Mouse (Mus musculus): ENCODE measurements at regions not wholly inside any gene's neighbourhood (a gene's known extent, or its start where the extent isn't known, plus 50 kb on each side); places are given as distances from the start of the nearest gene placed in this dataset.

DNA sequence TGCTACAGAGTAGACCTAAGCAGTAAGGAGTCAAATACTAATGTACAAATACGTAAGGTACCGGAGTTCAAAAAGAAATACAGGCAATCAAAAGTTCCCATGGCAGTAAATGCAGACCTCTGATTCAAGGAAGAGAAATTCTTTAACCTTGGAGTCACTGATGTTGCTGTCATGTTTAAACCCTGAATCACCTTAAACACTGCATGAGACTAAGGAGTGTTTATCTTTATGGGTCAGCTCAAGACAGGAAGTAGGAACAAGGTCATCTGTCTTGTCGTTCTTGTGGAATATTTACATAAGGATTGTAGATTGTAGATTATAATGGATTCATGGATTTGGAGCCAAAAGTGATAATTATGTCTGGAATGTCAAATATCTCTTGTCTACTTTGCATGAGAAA, 1708.7 kb upstream of the Slc10a2 start:
- Histone ChIP-seq H3K27ac (ENCODE audit: low read length) (no peak overlapping the region), H3K36me3 (ENCODE audit: insufficient read depth, low read length) (no peaks in the 10 kb centered on the region), H3K4me2 (replicated peaks; ENCODE audit: low read depth, low read length) (no peak overlapping the region), H3K27me3 (ENCODE audit: insufficient read depth, low read length) (no peaks in the 10 kb centered on the region), H3K9ac (replicated peaks; ENCODE audit: low read length) (no peak overlapping the region), H3K4me3 (ENCODE audit: low read length) (no peak overlapping the region), H3K4me1 (ENCODE audit: insufficient read depth, low read length) (no peaks in the 10 kb centered on the region), H3K9me3 (ENCODE audit: low read length) (no peaks in the 10 kb centered on the region)
- 57% methylated on average over 3 of the region's 3 CpGs for WGBS
- ATAC-seq (ENCODE audit: low FRiP score, low TSS enrichment): no peak

DNA sequence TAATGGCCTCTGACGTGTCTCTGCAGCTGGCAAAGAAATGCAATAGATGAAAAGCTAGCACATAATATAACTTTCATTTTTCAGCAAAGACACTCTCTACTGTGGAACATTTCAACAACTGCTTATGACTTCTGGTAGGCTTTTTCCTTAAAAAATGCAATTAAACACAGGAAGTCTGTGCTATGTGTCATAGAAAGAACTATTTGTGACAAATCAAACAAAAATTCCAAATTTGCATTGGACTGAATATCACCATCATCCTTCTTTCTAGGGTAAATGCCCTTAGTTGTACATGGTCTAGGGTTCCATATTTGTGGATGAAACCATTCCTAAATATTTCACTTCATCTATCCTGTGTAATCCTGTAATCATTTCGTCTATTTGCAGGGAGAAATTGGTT, 1702.0 kb upstream of the Slc10a2 start:
- 48% methylated on average over 2 of the region's 2 CpGs for WGBS
- Histone ChIP-seq H3K9ac (replicated peaks; ENCODE audit: low read length) (no peak overlapping the region), H3K4me2 (replicated peaks; ENCODE audit: low read depth, low read length) (no peak overlapping the region), H3K4me1 (ENCODE audit: insufficient read depth, low read length) (no peaks in the 10 kb centered on the region), H3K9me3 (ENCODE audit: low read length) (no peaks in the 10 kb centered on the region), H3K27ac (ENCODE audit: low read length) (no peak overlapping the region), H3K36me3 (ENCODE audit: insufficient read depth, low read length) (no peaks in the 10 kb centered on the region), H3K27me3 (ENCODE audit: insufficient read depth, low read length) (no peaks in the 10 kb centered on the region), H3K4me3 (ENCODE audit: low read length) (no peak overlapping the region)
- ATAC-seq (ENCODE audit: low FRiP score, low TSS enrichment): no peak

DNA sequence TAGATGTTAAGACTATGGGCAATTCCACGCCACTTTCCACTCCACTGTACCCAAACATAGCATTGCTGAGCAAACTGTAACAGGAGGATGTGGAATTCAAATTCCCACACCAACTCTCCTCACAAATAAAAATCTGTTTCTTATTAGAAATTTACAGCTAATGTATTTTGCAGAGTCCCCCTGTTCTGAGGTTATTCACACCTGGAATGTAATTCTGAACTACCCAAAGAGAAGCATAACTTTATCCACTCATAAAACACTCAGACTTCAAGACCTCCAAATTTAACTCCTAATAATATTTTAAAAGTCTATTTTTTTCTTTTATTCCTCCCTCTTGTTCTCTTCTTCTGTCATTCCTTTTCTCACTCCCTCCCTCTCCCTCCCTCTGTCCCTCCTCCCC, 1698.0 kb upstream of the Slc10a2 start:
- Histone ChIP-seq H3K9ac (replicated peaks; ENCODE audit: low read length) (no peak overlapping the region), H3K4me1 (ENCODE audit: insufficient read depth, low read length) (no peaks in the 10 kb centered on the region), H3K36me3 (ENCODE audit: insufficient read depth, low read length) (no peaks in the 10 kb centered on the region), H3K9me3 (ENCODE audit: low read length) (no peaks in the 10 kb centered on the region), H3K27ac (ENCODE audit: low read length) (no peak overlapping the region), H3K4me3 (ENCODE audit: low read length) (no peak overlapping the region), H3K27me3 (ENCODE audit: insufficient read depth, low read length) (no peaks in the 10 kb centered on the region), H3K4me2 (replicated peaks; ENCODE audit: low read depth, low read length) (no peak overlapping the region)
- WGBS: 82% methylated on average over 1 of the region's 1 CpGs
- no peak for ATAC-seq (ENCODE audit: low FRiP score, low TSS enrichment)

DNA sequence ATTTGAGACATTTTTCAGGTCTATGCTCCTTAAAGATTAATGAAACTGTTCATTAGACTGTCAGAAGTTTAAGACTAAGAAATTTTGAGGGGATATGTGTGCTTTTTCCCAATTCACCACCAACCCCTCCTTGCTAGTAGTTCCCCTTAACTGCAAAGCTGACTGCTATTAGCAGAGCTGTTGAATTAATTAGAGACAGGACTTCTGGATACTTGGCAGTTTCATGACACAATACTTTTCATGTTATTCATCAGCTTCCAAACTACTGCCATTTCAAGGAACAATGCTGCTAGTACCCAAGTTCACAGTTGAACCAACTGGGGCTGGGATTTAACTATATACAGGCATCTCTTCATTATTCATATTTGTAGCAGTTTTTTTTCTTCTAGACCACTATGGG, 1695.9 kb upstream of the Slc10a2 start:
- H3K9me3 ChIP-seq (ENCODE audit: low read length): no peaks in the 10 kb centered on the region
- H3K27ac ChIP-seq (ENCODE audit: low read length): no peak overlapping the region
- H3K4me2 ChIP-seq (replicated peaks; ENCODE audit: low read depth, low read length): no peak overlapping the region
- H3K4me1 ChIP-seq (ENCODE audit: insufficient read depth, low read length): no peaks in the 10 kb centered on the region
- no peaks in the 10 kb centered on the region for H3K36me3 ChIP-seq (ENCODE audit: insufficient read depth, low read length)
- H3K4me3 ChIP-seq (ENCODE audit: low read length): no peak overlapping the region
- H3K9ac ChIP-seq (replicated peaks; ENCODE audit: low read length): no peak overlapping the region
- H3K27me3 ChIP-seq (ENCODE audit: insufficient read depth, low read length): no peaks in the 10 kb centered on the region
- no peak for ATAC-seq (ENCODE audit: low FRiP score, low TSS enrichment)

DNA sequence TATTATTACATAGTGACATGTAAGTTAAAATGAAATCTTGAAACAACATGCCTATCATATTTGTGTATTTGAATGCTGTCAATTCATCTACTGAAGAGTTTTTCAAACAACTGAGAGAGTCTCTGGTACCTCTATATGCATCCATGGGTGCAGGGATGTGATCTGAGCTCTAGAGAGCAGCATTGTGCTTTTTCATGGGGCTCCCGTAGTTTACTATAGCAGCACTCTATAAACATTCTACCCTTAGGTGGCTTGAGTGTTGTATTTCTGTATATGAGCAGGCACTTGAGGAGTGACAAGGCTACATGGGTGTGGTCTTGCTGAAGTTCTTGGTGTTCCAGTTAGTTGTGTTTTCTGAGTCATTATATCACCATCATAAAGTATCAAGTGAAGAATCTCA, 1683.9 kb upstream of the Slc10a2 start:
- Histone ChIP-seq H3K4me3 (ENCODE audit: low read length) (no peak overlapping the region), H3K36me3 (ENCODE audit: insufficient read depth, low read length) (no peaks in the 10 kb centered on the region), H3K4me2 (replicated peaks; ENCODE audit: low read depth, low read length) (no peak overlapping the region), H3K9ac (replicated peaks; ENCODE audit: low read length) (no peak overlapping the region), H3K9me3 (ENCODE audit: low read length) (no peaks in the 10 kb centered on the region), H3K27me3 (ENCODE audit: insufficient read depth, low read length) (no peaks in the 10 kb centered on the region), H3K27ac (ENCODE audit: low read length) (no peak overlapping the region), H3K4me1 (ENCODE audit: insufficient read depth, low read length) (no peaks in the 10 kb centered on the region)
- 77% methylated on average over 1 of the region's 1 CpGs for WGBS
- no peak for ATAC-seq (ENCODE audit: low FRiP score, low TSS enrichment)

DNA sequence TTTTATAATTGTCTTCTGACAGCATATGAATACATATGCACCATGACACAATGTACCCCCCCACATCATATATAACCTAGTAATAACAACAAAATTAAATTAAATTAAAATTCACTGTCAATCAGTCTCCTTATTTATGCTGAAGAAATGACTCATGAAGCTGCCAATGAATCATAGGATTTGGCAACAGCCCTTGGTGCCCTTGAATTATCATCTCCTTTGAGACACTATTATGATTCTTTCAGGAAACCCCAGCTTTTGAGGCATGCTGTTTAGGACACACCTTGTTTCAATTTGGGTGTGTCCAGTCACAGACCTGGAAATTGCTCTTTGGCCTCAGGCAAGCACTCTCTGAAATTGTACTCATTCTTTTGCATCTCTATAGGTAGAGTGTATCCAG, 1675.8 kb upstream of the Slc10a2 start:
- no peak for ATAC-seq (ENCODE audit: low FRiP score, low TSS enrichment)
- no peaks in the 10 kb centered on the region for H3K9me3 ChIP-seq (ENCODE audit: low read length)
- H3K4me3 ChIP-seq (ENCODE audit: low read length): no peak overlapping the region
- no peak overlapping the region for H3K27ac ChIP-seq (ENCODE audit: low read length)
- H3K4me1 ChIP-seq (ENCODE audit: insufficient read depth, low read length): no peaks in the 10 kb centered on the region
- H3K27me3 ChIP-seq (ENCODE audit: insufficient read depth, low read length): no peaks in the 10 kb centered on the region
- H3K9ac ChIP-seq (replicated peaks; ENCODE audit: low read length): no peak overlapping the region
- H3K4me2 ChIP-seq (replicated peaks; ENCODE audit: low read depth, low read length): no peak overlapping the region
- no peaks in the 10 kb centered on the region for H3K36me3 ChIP-seq (ENCODE audit: insufficient read depth, low read length)

DNA sequence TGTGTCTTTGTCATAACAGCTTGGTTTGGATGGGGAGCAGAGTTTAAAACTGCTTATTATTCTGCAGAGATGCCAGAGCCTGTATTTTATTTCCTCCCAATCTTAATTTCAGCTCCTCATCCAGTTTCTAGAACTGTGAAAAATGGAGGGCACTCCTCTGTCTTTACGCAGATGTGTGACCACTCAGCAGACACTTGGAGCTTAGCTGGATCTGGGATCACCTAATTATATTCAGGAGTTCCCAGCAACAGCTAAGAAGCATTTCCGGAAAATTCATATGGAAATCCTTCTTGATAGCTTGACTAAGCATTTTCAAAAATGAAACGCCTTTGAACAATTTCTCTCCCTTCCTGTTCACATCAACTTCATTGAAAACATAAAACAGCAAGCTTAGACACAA, 1670.0 kb upstream of the Slc10a2 start:
- Histone ChIP-seq H3K27ac (ENCODE audit: low read length) (no peak overlapping the region), H3K4me2 (replicated peaks; ENCODE audit: low read depth, low read length) (no peak overlapping the region), H3K4me1 (ENCODE audit: insufficient read depth, low read length) (no peaks in the 10 kb centered on the region), H3K9me3 (ENCODE audit: low read length) (no peaks in the 10 kb centered on the region), H3K36me3 (ENCODE audit: insufficient read depth, low read length) (no peaks in the 10 kb centered on the region), H3K27me3 (ENCODE audit: insufficient read depth, low read length) (no peaks in the 10 kb centered on the region), H3K9ac (replicated peaks; ENCODE audit: low read length) (no peak overlapping the region), H3K4me3 (ENCODE audit: low read length) (no peak overlapping the region)
- no peak for ATAC-seq (ENCODE audit: low FRiP score, low TSS enrichment)
- 93% methylated on average over 3 of the region's 3 CpGs for WGBS

DNA sequence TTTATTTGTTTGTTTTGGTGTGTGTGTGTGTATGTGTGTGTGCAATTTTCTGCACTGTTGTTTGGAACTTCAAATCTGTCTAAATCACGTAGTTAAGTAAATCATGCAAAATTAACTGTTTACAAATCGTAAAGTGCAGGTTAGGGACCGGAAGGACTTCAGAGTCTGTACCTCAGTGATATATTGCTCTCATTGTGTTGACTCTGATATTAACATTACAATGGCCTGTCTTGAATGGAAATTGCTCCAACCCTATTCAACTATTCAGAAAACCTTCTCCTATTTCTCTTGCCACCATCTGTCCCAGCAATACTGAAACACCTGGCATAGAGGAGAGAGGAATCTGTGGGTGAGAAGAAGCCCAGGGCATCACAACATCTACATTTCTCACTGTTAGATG, 1624.4 kb upstream of the Slc10a2 start:
- no peak for ATAC-seq (ENCODE audit: low FRiP score, low TSS enrichment)
- no peak overlapping the region for H3K4me3 ChIP-seq (ENCODE audit: low read length)
- no peaks in the 10 kb centered on the region for H3K4me1 ChIP-seq (ENCODE audit: insufficient read depth, low read length)
- H3K27ac ChIP-seq (ENCODE audit: low read length): no peak overlapping the region
- 53% methylated on average over 3 of the region's 3 CpGs for WGBS
- H3K4me2 ChIP-seq (replicated peaks; ENCODE audit: low read depth, low read length): no peak overlapping the region
- H3K27me3 ChIP-seq (ENCODE audit: insufficient read depth, low read length): no peaks in the 10 kb centered on the region
- H3K9me3 ChIP-seq (ENCODE audit: low read length): no peaks in the 10 kb centered on the region
- no peaks in the 10 kb centered on the region for H3K36me3 ChIP-seq (ENCODE audit: insufficient read depth, low read length)
- H3K9ac ChIP-seq (replicated peaks; ENCODE audit: low read length): no peak overlapping the region

DNA sequence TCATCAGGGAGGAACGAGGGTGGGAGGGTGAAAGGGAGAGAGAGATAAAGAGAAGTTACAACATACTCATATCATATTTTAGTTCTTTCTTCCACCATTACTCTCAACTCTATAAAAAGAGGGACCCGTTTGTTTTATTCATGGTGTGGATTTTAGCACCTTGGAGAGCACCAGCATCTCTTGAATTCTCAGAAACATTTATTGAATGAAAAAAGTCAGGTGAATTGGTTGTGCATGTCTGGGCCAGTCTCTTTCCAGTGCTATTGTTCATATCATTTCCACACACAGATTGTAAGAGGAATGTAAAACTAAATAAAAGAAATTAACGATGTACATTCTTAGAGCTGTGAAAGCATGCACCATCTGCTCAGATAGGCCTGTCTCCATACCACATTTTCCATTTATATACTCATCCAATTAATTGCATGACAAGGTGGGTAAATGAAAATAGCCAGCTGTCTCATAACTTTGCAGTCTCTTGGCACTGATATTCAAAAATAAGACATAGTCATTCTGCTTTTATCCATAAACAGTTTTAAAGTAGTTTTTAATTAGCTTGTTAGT, 1603.8 kb upstream of the Slc10a2 start:
- Histone ChIP-seq H3K9me3 (ENCODE audit: low read length) (no peaks in the 10 kb centered on the region), H3K4me3 (ENCODE audit: low read length) (no peak overlapping the region), H3K27me3 (ENCODE audit: insufficient read depth, low read length) (no peaks in the 10 kb centered on the region), H3K4me2 (replicated peaks; ENCODE audit: low read depth, low read length) (no peak overlapping the region), H3K4me1 (ENCODE audit: insufficient read depth, low read length) (no peaks in the 10 kb centered on the region), H3K27ac (ENCODE audit: low read length) (no peak overlapping the region), H3K9ac (replicated peaks; ENCODE audit: low read length) (no peak overlapping the region), H3K36me3 (ENCODE audit: insufficient read depth, low read length) (no peaks in the 10 kb centered on the region)
- WGBS: 63% methylated on average over 3 of the region's 3 CpGs
- no peak for ATAC-seq (ENCODE audit: low FRiP score, low TSS enrichment)

DNA sequence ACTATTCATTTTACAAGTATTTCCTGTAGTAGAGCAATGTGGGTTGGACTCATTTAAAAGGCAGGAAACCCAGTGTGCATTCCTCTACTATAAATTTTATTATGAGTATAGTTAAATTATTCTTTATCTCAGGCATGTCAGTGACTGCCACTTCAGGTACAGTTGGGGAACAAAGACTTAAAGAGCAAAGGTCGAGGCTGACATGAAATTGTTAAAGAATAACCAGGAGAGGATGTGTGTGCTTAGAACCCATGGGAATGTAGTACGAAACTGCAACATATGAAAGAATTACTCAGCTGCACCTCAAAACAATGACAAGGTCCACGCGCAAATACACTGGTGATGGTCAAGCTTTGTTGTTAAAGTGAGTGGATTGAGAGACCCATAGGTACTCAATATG, 1583.4 kb upstream of the Slc10a2 start:
- ATAC-seq (ENCODE audit: low FRiP score, low TSS enrichment): no peak
- Histone ChIP-seq H3K4me3 (ENCODE audit: low read length) (no peak overlapping the region), H3K27ac (ENCODE audit: low read length) (no peak overlapping the region), H3K9me3 (ENCODE audit: low read length) (no peaks in the 10 kb centered on the region), H3K9ac (replicated peaks; ENCODE audit: low read length) (no peak overlapping the region), H3K4me2 (replicated peaks; ENCODE audit: low read depth, low read length) (no peak overlapping the region), H3K36me3 (ENCODE audit: insufficient read depth, low read length) (no peaks in the 10 kb centered on the region), H3K4me1 (ENCODE audit: insufficient read depth, low read length) (no peaks in the 10 kb centered on the region), H3K27me3 (ENCODE audit: insufficient read depth, low read length) (no peaks in the 10 kb centered on the region)
- WGBS: 82% methylated on average over 4 of the region's 4 CpGs

DNA sequence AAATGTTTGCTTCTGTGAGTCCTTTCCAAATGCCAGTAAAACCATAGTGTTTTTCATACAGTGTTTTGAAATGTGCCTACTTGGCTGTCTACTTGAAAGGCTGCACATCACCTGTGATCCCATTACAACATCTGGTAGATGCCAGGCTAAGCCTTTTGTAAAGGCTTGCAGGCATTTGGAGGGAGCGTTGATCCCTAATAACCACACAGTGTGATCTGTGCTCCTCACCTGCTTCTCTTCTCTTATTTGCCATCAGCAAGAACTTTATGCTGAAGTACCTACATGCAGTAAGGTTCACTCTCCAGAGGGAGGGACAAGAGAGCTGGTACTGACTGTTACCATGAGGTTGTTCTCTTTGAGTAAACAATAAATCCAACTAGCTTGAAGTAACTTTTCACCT, 1553.7 kb upstream of the Slc10a2 start:
- Histone ChIP-seq H3K4me3 (ENCODE audit: low read length) (no peak overlapping the region), H3K27me3 (ENCODE audit: insufficient read depth, low read length) (no peaks in the 10 kb centered on the region), H3K9ac (replicated peaks; ENCODE audit: low read length) (no peak overlapping the region), H3K36me3 (ENCODE audit: insufficient read depth, low read length) (no peaks in the 10 kb centered on the region), H3K9me3 (ENCODE audit: low read length) (no peaks in the 10 kb centered on the region), H3K4me2 (replicated peaks; ENCODE audit: low read depth, low read length) (no peak overlapping the region), H3K4me1 (ENCODE audit: insufficient read depth, low read length) (no peaks in the 10 kb centered on the region), H3K27ac (ENCODE audit: low read length) (no peak overlapping the region)
- no peak for ATAC-seq (ENCODE audit: low FRiP score, low TSS enrichment)
- 77% methylated on average over 1 of the region's 1 CpGs for WGBS

All from kidney, embryonic 16.5 days (tissue).